Mouse (Mus musculus) regulatory T cell (primary cell): Measurements from ENCODE around the gene Suz12.
"Not testable (repeated sequence)": the region's sequence is repeated elsewhere in the genome, so short reads cannot be mapped to it uniquely, and the experiment has no call there.

Source experiments
- in situ Hi-C: fragments of 300-600 bp; cut with MboI, MseI; formaldehyde crosslinking; loops from one replicate; pipeline ENCODE4 v1.15.1; 2025; ENCODE audit warnings: high pct_unique_total_duplicates

Suz12 gene

DNA sequence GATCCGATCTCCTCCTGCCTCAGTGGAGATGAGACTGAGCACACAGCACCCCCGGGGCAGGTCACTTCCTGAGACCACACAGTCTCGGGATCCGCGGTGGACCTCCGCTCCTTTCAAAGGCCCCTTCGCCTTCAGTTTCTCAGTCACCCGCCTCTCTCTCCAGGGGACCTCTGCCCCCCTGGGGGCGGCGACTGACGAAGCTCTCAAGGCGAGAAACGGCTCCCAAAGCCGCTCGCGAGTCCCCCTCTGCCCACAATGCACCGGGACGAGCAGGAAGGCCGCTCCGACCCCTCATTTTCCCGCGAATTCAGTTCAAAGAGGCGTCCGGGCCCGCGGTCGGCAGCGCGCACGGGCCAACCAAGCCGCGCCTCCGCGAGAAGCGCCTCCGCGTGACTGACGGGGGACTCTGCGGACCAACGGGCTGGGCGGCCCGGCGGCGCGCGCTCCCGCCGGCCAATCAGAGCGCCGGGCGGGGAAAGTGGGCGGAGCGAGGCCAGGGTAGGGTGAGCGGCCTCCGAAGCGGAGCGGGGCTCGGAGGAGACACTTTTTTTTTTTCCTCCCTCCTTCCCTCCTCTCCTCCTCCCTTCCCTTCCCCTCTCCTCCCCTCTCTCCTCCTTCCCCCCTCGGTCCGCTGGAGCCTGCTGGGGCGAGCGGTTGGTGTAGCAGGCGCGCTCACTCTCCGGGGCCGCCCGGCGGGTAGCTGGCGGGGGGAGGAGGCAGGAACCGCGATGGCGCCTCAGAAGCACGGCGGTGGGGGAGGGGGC lies at the start of gene Suz12:
Gene Suz12, plus strand, starts transcription at position 515 of the 764 bp plus-strand sequence.
- in situ Hi-C loops = no loop called here

- in situ Hi-C loops = no loop called here
Observed at GRCm38 (mm10) chr11:79943136-79943535, 49.8 kb upstream of the Suz12 start.

DNA sequence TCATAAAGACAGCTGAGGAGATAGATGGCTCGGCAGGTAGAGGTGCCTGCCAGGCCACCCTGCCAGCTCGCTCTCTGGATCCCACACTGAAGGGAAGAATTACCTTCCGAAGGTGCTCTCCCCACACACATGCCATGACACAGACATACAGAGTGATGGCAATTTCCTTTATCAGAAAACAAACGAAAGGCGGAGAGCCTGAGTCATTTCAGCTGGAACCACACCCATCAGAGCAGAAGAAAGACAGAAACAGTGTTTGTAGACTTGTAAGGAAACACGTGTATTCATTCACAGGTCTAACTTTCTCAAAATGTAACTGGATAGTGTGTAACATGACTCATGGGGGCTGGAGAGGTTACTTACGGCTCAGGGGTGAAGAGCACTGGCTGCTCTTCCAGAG lies 49.3 kb upstream of the Suz12 start:
- in situ Hi-C loops = no loop called here

DNA sequence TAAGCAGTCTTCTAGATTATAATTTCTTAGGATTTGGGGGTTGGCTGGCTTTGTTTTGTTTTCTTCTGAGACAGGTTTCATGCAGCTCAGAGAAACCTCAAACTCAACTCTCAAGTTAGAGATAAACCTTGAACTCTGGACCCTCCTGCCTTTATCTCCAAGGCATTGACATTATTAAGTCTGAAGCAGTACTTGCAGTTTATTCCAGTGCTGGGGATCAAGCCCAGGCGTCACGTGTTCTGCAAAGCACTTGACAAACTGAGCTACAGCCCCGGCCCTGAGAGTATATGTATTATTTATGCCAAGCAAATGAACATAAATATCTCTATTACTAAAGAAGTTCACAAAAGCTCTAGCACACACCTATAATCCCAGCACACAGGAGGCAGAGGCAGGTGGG lies 45.6 kb upstream of the Suz12 start:
- in situ Hi-C loops = no loop called here

DNA sequence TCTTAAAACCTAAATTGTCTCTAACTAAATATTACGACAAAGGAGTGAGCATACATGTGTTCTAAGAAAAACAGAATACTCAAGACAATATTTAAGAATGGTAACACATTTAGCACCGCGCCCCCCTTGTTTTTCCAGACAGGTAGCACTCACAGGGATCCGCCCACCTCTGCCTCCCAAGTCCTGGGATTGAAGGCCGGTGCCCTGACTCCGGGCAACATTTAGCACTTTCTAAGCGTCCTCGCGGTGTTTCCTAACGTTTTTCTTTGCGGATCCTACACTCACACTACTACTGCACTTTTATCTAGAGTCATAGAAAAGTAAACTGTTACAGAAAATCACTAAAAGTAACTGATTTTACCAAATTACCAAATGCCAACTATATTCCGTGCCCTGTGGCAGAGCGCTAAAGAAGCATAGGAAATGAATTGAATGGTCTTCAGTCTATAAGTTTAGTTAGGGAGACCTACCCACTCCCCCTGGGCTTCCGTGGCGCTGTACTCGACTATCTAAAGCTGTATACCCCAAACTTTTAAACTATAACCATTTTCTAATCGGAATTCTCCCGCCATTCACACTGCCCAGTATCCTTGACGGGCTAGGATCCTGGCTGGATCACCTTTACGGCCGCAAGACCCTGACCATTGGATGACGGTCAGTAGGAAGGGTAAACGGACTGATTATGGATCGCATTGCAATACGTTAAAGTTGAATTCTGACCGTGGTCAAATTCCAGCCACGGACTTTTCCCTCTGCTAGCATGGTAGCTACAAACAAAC lies 31.4 kb upstream of the Suz12 start:
- in situ Hi-C loops = no loop called here

DNA sequence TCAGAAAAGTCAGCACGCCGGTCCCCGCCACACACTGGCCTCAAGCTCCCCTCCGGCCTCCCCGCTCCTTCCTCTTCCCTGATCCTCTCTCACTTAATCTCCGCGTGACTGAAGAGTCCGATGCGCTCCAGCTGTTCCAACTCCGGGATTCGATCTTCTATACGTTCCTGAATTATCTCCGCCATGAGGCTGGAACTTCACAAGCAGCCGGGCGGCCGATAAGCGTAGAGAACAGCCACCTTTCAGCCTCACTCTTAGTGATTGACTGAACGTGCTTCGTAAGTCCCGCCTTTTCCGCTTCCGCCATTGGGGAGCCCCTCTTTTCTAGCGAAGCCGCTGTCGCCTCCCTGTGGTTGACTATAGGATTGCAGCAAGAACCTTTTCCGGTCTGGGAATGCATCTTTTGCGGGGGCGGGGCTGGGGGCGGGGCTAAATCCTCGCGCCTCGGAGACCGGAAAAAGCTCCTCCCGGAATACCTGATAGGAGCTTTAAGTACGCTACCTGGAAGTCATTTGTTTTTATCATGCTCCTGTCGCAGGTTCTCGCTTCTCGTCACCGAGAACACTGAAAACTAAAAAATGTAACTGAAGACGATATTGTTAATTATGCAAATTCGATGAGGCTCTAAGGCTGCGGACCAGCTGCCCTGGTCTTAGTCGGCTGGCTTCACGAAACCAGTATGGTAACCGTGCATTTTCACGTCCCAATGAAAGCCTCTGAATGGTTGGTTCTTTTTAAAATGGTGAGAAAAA lies 30.6 kb upstream of the Suz12 start, which contains the start of gene Utp6:
Gene Utp6, minus strand, starts transcription at position 266 of the 752 bp plus-strand sequence.
- in situ Hi-C loops = no loop called here

GRCm38 (mm10) chr11:79962877-79963183 lies 30.1 kb upstream of the Suz12 start:
- in situ Hi-C loops = no loop called here

DNA sequence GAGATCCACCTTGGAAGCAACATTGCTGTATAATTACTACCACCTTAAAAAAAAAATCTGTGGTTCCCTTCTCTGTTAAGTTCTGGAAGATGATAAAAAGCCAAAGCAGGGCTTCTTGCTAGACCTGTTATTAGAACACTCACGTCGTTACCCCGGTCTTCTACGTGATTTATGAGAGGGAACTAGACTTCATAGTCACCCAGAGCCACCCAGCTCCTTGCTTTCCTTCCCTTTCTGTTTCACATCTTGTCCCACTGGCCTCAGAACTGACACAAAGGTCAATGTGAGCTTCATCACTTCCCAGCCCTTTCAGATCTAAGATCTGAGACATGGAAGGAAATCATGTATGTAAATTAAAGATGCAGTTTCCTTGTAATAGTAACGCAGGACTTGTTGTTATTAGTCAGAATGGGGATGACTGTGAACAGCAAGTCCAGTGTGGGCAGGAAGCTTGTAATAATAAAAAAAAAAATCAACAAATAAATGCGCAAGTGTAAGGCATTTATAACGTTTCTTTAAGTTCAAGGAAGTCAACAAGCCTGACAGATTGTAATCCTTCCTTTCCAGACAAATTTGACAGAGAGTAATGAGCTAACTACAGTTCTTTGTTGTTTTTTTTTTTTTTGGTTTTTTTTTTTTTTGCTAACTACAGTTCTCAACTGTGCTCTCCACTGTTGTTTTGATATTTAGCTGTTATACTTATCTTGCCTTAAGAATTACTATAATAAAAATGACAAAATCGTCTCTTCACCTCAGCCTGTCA lies 29.5 kb upstream of the Suz12 start:
- in situ Hi-C loops = no loop called here

DNA sequence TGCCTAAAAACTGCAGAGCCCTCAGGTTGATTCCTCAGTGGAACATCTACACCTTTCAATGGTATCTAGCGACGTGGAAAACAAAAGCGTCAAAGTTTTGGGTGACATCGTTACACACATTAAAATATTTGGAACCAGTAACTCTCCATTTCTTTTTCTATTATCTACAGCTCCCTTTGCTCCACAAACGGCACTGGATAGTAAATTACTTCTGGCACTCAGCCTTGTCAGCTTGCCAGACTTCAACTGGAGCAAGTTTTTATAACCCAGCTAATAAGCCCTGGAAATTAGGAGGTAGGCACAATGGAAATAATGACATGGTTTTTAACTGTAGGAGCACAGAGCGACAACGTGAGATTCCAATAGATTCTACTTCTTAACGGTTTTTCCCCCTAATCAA lies 27.0 kb upstream of the Suz12 start:
- in situ Hi-C loops = no loop called here

- in situ Hi-C loops = no loop called here
Observed at GRCm38 (mm10) chr11:79967752-79968151, 25.2 kb upstream of the Suz12 start.

GRCm38 (mm10) chr11:79973133-79973532 lies 19.8 kb upstream of the Suz12 start:
- in situ Hi-C loops = no loop called here

GRCm38 (mm10) chr11:79973626-79974476 lies 19.1 kb upstream of the Suz12 start:
- in situ Hi-C loops = no loop called here

DNA sequence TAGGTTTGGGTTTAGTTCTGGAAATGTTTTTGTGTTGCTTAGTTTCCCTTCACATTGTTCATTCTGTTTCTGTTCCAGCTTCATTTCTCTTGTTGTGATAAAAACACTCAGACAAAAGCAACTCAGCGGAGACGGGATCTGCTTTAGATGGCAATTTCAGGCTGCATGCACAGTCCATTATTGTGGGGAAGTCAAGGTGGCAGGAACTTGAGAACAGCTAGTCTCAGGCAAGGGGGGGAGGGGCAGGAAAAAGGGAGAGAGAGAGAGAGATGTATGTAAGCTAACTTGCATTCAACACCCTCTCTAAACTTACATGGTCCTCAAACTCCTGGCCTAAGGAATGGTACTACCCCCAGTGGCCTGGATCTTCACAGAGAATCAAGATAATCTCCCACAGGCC lies 17.5 kb upstream of the Suz12 start:
- in situ Hi-C loops = no loop called here

GRCm38 (mm10) chr11:79976222-79976621 lies 16.7 kb upstream of the Suz12 start:
- in situ Hi-C loops = no loop called here

GRCm38 (mm10) chr11:79976645-79977044 lies 16.3 kb upstream of the Suz12 start:
- in situ Hi-C loops = not testable (repeated sequence)

GRCm38 (mm10) chr11:79977061-79977460 lies 15.8 kb upstream of the Suz12 start:
- in situ Hi-C loops = not testable (repeated sequence)

DNA sequence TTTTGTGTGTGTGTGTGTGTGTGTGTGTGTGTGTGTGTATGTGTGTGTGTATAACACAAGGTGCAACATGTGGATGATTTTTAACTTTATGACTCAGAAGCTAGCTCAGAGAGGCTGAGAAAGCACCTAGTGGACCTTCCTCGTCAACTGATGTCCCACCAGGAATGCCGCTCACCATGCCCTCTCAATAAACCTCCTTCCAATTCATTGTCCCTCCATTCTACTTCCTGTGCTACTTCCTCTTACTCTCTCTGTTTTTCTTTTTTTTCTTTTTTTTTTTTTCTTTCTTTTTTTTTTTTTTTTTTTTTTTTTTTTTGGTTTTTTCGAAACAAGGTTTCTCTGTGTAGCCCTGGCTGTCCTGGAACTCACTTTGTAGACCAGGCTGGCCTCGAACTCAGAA lies 15.2 kb upstream of the Suz12 start:
- in situ Hi-C loops = not testable (repeated sequence)

DNA sequence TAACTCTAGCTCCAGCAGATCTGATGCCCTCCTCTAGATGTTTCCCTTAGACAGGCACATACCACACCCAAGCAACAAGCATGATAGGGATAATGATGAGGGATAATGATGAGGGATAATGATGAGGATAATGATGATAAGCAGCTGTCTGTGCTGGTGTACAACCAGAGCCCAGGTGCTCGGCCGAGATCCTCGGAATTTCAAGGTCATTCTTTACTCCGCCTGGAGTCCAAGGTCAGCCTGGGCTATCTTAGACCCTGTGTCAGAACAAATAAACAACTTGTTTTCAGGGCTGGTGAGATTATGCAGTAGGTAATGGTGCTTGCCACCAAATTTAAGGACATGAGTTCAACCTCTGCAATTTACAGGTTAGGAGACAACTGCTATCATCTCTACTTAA lies 6.0 kb upstream of the Suz12 start:
- in situ Hi-C loops = no loop called here

DNA sequence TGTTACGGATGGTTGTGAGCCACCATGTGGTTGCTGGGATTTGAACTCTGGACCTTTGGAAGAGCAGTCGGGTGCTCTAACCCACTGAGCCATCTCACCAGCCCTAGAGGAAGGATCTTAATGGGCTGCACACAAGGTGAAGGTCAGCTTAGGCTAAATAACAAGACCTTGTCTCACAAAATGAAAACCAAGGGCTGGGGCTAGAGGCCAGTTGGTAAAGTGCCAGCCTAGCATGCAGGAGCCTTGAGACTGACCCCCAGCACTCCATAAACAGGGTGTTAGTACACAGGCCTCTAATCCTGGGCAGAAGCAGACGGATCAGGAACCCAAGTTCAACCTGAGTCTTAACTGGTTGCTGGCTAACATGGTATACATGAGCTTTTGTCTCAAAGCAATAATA lies 5.0 kb upstream of the Suz12 start:
- in situ Hi-C loops = no loop called here

GRCm38 (mm10) chr11:79990120-79990519 lies 2.8 kb upstream of the Suz12 start:
- in situ Hi-C loops = no loop called here

DNA sequence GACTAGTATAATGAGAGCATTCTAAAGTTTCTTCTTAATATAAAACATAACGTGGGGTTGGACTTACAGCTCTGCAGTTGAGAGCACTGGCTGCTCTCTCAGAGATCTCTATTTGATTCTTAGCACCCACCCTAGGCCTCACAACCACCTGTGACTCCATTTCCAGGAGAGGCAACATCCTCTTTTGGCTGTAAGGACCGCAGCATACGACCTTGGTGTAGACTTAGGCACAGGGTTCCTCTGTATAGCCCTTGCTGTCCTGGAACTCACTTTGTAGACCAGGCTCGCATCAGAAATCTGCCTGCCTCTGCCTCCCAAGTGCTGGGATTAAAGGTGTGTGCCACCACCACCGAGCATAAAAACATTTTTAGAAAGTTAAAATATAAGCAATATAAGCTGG lies 1.3 kb upstream of the Suz12 start:
- in situ Hi-C loops = no loop called here
